Mouse (Mus musculus) thymus, adult 2 months (tissue): Measurements from ENCODE around the gene Tmem235.

Source experiments
- CTCF ChIP-seq: fragments of 200-500 bp; IDR thresholded peaks from 2 replicates; pipeline ENCODE4 v1.5.1; 2012; ENCODE audit warnings: mild to moderate bottlenecking, control low read depth, low read length, moderate library complexity, borderline replicate concordance; ENCODE audit not compliant: control insufficient read depth, poor library complexity, insufficient read depth; ENCODE audit errors: extremely low read depth
- POLR2A ChIP-seq: fragments of 200-500 bp; IDR thresholded peaks from 2 replicates; pipeline ENCODE4 v1.6.1; 2012; ENCODE audit warnings: mild to moderate bottlenecking, low read length, control low read depth, moderate library complexity; ENCODE audit not compliant: control insufficient read depth, poor library complexity, insufficient read depth; ENCODE audit errors: extremely low read depth

GRCm38 (mm10) chr11:117877917-117878745 is 17.6 kb downstream of the Tmem235 start:
- TF ChIP-seq CTCF = no peak
- no peak for TF ChIP-seq POLR2A
